Mouse (Mus musculus) liver, embryonic 18 days (tissue): Measurements from ENCODE around the gene B3gnt3. TPM values are rescaled to one million over a fixed set of nuclear protein-coding genes. Genes with fewer than 3 reads are reported as not detected.

Source experiments
- polyA plus RNA-seq: library from polyadenylated mRNA; depleted of rRNA; stranded (reverse); fragments of >200 nt; gene quantifications from 2 replicates; pipeline ENCODE4 v1.2.3, GENCODE M21; 2012; rRNA removed

The B3gnt3 gene
- 2.1 and 2.2 TPM in 2 replicates for polyA plus RNA-seq

GRCm38 (mm10) chr8:71701414-71702086 lies at the start of gene B3gnt3:
Gene B3gnt3, minus strand, starts transcription at chr8:71701789.

DNA sequence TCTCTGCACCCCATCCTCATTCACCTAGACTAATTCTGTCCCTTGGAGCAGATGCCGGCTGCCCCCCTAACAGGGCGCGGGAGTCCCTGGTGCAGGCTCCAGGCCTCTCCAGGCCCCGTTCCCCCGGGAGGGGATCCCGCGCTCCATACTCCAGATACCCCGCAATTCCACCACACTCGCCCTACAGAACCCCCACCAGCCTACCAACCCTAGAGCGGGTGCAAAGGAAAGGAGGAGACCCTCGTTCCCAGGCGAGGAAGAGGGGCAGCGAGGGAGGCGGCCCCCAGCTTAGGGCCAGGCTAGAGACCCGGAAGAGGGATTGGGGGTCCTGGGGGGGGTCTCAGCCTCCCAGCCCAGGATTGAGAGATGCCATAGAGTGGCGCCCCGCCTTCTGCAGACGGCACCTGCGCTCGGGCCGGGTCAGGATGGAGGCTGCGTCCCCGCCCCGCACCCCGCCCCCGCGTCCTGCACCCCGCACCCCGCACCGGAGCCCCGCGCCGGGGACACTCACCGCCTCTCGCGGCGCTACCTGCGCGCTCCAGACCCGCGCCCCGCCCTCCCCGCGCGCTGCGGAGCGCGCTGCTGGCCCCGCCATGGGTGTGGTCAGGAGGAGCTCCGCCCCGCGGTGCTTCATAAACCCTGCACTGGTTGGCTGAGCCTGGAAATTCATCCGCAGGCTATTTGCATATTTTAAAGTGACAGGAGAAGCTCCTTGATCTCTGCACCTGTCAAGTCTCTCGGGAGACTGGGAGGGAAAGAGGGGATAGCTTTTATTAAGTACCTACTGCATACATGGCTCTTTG lies 23.7 kb upstream of the B3gnt3 start, which contains the start of gene Fcho1:
Gene Fcho1, minus strand, starts transcription at position 595 of the 803 bp plus-strand sequence.

GRCm38 (mm10) chr8:71689028-71689427 lies 12.6 kb downstream of the B3gnt3 start, which contains the start of gene Insl3:
Gene Insl3, plus strand, starts transcription at chr8:71689214.

GRCm38 (mm10) chr8:71676020-71676741 lies 25.4 kb downstream of the B3gnt3 start, which contains the start of gene Jak3:
Gene Jak3, plus strand, starts transcription at chr8:71676296.

GRCm38 (mm10) chr8:71671549-71671965 lies 30.0 kb downstream of the B3gnt3 start, which contains the start of gene Unc13a:
Gene Unc13a, minus strand, starts transcription at chr8:71671757.

Other genes starting within 250 kb of the B3gnt3 start
- 5.5 and 5.9 TPM in 2 replicates for gene Abhd8, start 238.1 kb downstream of the B3gnt3 start, polyA plus RNA-seq
- gene Mrpl34, start 236.8 kb downstream of the B3gnt3 start, polyA plus RNA-seq = 40.1 and 49.6 TPM in 2 replicates
- 20.9 and 21.3 TPM in 2 replicates for gene Dda1, start 232.6 kb downstream of the B3gnt3 start, polyA plus RNA-seq
- 1.9 and 2.2 TPM in 2 replicates for gene Ano8, start 215.8 kb downstream of the B3gnt3 start, polyA plus RNA-seq
- gene Gtpbp3, start 213.7 kb downstream of the B3gnt3 start, polyA plus RNA-seq = 7.7 and 9.4 TPM in 2 replicates
- 22.0 and 24.1 TPM in 2 replicates for gene Plvap, start 190.0 kb downstream of the B3gnt3 start, polyA plus RNA-seq
- gene Ccdc194, start 176.1 kb downstream of the B3gnt3 start, polyA plus RNA-seq = 0.16 and 0.24 TPM in 2 replicates
- gene Bst2, start 164.3 kb downstream of the B3gnt3 start, polyA plus RNA-seq = 137 and 184 TPM in 2 replicates
- gene Mvb12a, start 158.9 kb downstream of the B3gnt3 start, polyA plus RNA-seq = 46.5 and 48.2 TPM in 2 replicates
- gene Tmem221, start 142.9 kb downstream of the B3gnt3 start, polyA plus RNA-seq = 0.49 and 0.64 TPM in 2 replicates
- gene Nxnl1, start 135.2 kb downstream of the B3gnt3 start, polyA plus RNA-seq = not detected in 2 replicates
- gene Slc27a1, start 132.9 kb downstream of the B3gnt3 start, polyA plus RNA-seq = 6.8 and 7.5 TPM in 2 replicates
- 63.9 and 74.3 TPM in 2 replicates for gene Pgls, start 109.6 kb downstream of the B3gnt3 start, polyA plus RNA-seq
- gene Fam129c, start 104.1 kb downstream of the B3gnt3 start, polyA plus RNA-seq = 5.4 and 6.2 TPM in 2 replicates
- gene Colgalt1, start 90.8 kb downstream of the B3gnt3 start, polyA plus RNA-seq = 49.9 and 57.5 TPM in 2 replicates
- gene Unc13a, start 30.0 kb downstream of the B3gnt3 start, polyA plus RNA-seq = 0.29 and 0.43 TPM in 2 replicates
- 5.2 and 6.9 TPM in 2 replicates for gene Jak3, start 25.5 kb downstream of the B3gnt3 start, polyA plus RNA-seq
- 2.1 and 2.4 TPM in 2 replicates for gene Insl3, start 12.6 kb downstream of the B3gnt3 start, polyA plus RNA-seq
- 22.6 and 26.5 TPM in 2 replicates for gene Fcho1, start 23.9 kb upstream of the B3gnt3 start, polyA plus RNA-seq
- gene Zfp709, start 180.2 kb upstream of the B3gnt3 start, polyA plus RNA-seq = 0.46 and 0.58 TPM in 2 replicates
- gene Zfp882, start 206.8 kb upstream of the B3gnt3 start, polyA plus RNA-seq = 0.52 and 0.56 TPM in 2 replicates
- gene Zfp617, start 206.8 kb upstream of the B3gnt3 start, polyA plus RNA-seq = 5.0 and 5.2 TPM in 2 replicates
- gene Zfp961, start 249.2 kb upstream of the B3gnt3 start, polyA plus RNA-seq = 6.4 and 7.1 TPM in 2 replicates